Mouse (Mus musculus): ENCODE measurements around the gene Cox4i1.

DNA sequence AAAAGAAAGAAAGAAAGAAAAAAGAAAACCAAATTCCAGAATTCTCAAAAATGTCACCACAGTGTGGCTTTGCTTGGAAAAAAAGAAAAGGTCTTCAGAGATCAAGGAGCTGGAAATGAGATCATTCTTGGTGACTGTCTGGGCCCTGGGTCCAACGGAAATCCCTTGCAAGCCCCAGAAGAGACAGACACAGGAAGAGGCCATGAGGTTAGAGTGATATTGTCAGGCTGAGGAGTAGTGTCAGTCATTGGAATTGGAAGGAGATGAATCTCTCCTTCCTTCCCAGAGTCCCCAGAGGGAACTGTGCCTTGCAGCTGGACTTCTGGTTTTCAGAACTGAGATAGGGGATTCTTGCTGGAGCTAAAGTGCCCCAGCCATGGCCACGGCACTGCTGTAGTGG lies 31.5 kb downstream of the Cox4i1 start:
- TF ChIP-seq CTCF (IDR thresholded peaks at IDR 0.05; ENCODE audit: control insufficient read depth, insufficient read depth, insufficient read length) = no peak
- TF ChIP-seq USF1 (IDR thresholded peaks at IDR 0.05; ENCODE audit: low read depth) = no peak

Measured in C2C12 (cell line).